Mouse (Mus musculus) lung, adult 2 months (tissue): ENCODE data around the gene Acoxl.

ENCODE experiments used
- CTCF ChIP-seq: fragments of 200-500 bp; IDR thresholded peaks from 2 replicates; pipeline ENCODE4 v1.5.1; 2011; ENCODE audit warnings: mild to moderate bottlenecking, low read length, control low read depth; ENCODE audit not compliant: insufficient read depth
- POLR2A ChIP-seq: fragments of 200-500 bp; IDR thresholded peaks from 2 replicates; pipeline ENCODE4 v1.6.1; 2011; ENCODE audit warnings: low read depth, mild to moderate bottlenecking, control low read depth, low read length, borderline replicate concordance; ENCODE audit errors: extremely low read depth

DNA sequence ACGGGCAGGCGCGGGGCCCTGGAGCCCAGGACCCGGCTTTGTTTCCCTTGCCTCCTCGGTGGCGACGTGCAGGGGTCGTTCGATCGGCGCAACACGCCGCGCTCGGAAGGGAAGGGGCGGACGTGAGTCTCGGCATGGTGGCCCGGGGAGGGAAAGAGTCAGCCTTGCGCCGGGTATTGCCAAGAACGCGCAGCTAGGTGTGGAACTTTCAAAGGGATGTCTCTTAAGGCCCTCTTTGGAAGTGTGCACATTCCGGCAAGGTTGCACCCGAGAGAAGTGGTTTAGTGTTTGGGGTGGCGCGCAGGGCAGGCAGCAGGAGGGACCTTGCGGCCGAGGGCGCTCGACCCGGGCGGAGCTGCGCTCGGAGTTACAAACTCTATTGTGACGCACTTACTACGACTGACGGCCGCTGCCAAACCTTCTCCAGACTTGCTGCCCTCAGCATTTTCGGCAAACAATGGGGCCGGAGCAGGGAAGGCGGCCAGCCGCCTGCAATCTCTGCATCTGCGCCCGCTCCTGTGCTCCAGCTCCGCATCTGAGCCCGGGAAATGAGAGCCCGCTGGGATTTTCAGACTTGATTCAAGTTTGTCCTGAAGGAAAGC is 289.1 kb downstream of the Acoxl start:
- TF ChIP-seq POLR2A = peak; percentile 52; the same call in 1 of the 2 replicates
- no peak for TF ChIP-seq CTCF
